Mouse (Mus musculus): ENCODE measurements around the gene Ccdc113.

- TF ChIP-seq TAL1 (IDR thresholded peaks at IDR 0.05; ENCODE audit: low read length), result no peak
- no peak for TF ChIP-seq GATA1 (IDR thresholded peaks at IDR 0.05; ENCODE audit: low read length)
Measured at GRCm38 (mm10) chr8:95599861-95600260, 66.0 kb downstream of the Ccdc113 start.
